Mouse (Mus musculus) forebrain, embryonic 10.5 days (tissue): Measurements from ENCODE around the gene Zfp296. TPM values are rescaled to one million over a fixed set of nuclear protein-coding genes. Genes with fewer than 3 reads are reported as not detected.

Source experiments
- DNase-seq: peaks from one replicate; pipeline ENCODE4 v3.0.0-alpha.2; 2017; ENCODE audit warnings: low spot score; ENCODE audit errors: extremely low spot score
- H3K27ac ChIP-seq: fragments of 300-500 bp; sonication (generic); 2 replicates; pipeline ENCODE4 v1.5.1; 2016; ENCODE audit warnings: mild to moderate bottlenecking
- H3K27me3 ChIP-seq: fragments of 300-500 bp; sonication (generic); 2 replicates; pipeline ENCODE4 v1.6.1; 2016; ENCODE audit warnings: mild to moderate bottlenecking; ENCODE audit not compliant: poor library complexity, severe bottlenecking
- H3K36me3 ChIP-seq: fragments of 300-500 bp; sonication (generic); replicated peaks from 2 replicates; pipeline ENCODE4 v1.6.1; 2016; ENCODE audit warnings: mild to moderate bottlenecking, moderate library complexity
- H3K4me1 ChIP-seq: fragments of 300-500 bp; sonication (generic); 2 replicates; pipeline ENCODE4 v1.6.1; 2016
- H3K4me3 ChIP-seq: fragments of 300-500 bp; sonication (generic); 2 replicates; pipeline ENCODE4 v1.5.1; 2016; ENCODE audit warnings: mild to moderate bottlenecking, moderate library complexity
- H3K9me3 ChIP-seq: fragments of 300-500 bp; sonication (generic); 2 replicates; pipeline ENCODE4 v1.6.1; 2016; ENCODE audit warnings: mild to moderate bottlenecking, moderate library complexity
- WGBS: fragments of 180-500 bp; shearing (Covaris S2); methylation state at CpG from one replicate; pipeline ENCODE4 v1.1.7; 2016; 5-methylcytosine and 5-hydroxymethylcytosine counted together
- polyA plus RNA-seq: library from polyadenylated mRNA; unstranded; fragments of >200 nt; fragmentation: Nextera tagmentation; extraction: Ambion mirVana; gene quantifications from 2 replicates; pipeline ENCODE4 v1.2.1, GENCODE M21; 2016

Zfp296 gene
- polyA plus RNA-seq, 1 experiment from 2014 or later, result 0.47 TPM

DNA sequence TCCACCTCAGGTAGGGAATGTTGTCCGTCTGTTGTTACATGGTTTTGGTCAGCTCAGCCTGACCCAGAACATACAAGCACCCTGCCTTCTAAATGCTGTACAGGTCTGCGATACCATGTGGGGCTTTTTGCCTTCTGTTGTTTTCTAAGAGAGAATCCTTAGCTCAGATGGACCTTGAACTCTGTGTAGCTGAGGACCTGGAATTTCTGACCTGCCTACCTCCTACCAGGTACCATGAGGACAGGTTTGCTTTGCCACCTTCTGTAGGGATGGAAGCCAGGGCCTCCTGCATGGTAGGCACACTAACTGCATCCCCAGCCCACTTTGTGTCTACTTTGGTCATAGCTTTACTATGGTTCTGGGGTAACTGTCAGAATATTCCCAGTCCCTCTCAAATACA, 11.3 kb upstream of the Zfp296 start:
- Histone ChIP-seq H3K4me3 (no peak overlapping the region), H3K27ac (no peak overlapping the region), H3K4me1 (peaks cover 20% of the 10 kb centered on the region), H3K36me3 (peaks cover 63% of the 10 kb centered on the region), H3K27me3 (no peaks in the 10 kb centered on the region), H3K9me3 (peaks cover 9% of the 10 kb centered on the region)
- DNase-seq, result no peak
- 97% methylated on average over 2 of the region's 2 CpGs for WGBS

DNA sequence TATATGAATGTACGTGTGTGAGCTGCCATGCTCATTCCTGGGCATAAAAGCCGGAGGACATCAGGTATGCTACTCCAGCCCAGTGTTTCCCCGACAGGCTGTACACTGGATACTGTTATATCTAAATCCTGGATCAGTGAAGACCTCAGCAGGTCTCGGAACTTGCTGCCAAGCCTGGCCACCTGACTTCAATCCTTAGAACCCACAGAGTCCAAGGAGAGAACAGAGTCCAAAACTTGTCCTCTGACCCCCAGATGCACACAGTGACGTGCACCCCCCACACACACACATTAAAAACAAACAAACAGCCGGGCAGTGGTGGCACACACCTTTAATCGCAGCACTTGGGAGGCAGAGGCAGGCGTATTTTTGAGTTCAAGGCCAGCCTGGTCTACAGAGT, 9.7 kb upstream of the Zfp296 start:
- H3K4me1 ChIP-seq, result peaks cover 26% of the 10 kb centered on the region
- peaks cover 9% of the 10 kb centered on the region for H3K9me3 ChIP-seq
- H3K36me3 ChIP-seq, result peaks cover 68% of the 10 kb centered on the region
- no peak overlapping the region for H3K4me3 ChIP-seq
- 96% methylated on average over 8 of the region's 8 CpGs for WGBS
- H3K27me3 ChIP-seq, result no peaks in the 10 kb centered on the region
- no peak overlapping the region for H3K27ac ChIP-seq
- no peak for DNase-seq

DNA sequence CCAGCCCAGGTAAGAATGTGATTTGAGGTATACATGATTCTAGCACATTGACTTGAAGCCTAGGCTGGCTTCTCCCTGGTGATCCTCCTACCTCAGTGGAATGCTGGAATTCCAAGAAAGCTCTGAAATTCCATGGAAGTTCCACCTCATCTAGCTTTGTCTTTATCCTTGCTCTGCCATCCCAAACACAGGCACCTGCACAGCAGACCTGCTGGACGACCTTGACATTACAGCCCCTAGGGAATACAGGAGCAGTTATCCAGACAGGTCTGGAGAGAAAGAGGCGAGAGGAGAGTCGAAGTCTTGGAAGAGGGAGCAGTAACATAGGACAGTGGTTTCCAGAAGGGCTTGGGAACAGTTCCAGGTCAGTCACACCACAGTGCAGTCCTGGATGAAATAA, 7.4 kb upstream of the Zfp296 start:
- H3K4me3 ChIP-seq, result no peak overlapping the region
- H3K27ac ChIP-seq, result no peak overlapping the region
- peaks cover 57% of the 10 kb centered on the region for H3K36me3 ChIP-seq
- peaks cover 24% of the 10 kb centered on the region for H3K4me1 ChIP-seq
- peaks cover 5% of the 10 kb centered on the region for H3K27me3 ChIP-seq
- WGBS, result 86% methylated on average over 3 of the region's 3 CpGs
- DNase-seq, result no peak
- H3K9me3 ChIP-seq, result peaks cover 3% of the 10 kb centered on the region

DNA sequence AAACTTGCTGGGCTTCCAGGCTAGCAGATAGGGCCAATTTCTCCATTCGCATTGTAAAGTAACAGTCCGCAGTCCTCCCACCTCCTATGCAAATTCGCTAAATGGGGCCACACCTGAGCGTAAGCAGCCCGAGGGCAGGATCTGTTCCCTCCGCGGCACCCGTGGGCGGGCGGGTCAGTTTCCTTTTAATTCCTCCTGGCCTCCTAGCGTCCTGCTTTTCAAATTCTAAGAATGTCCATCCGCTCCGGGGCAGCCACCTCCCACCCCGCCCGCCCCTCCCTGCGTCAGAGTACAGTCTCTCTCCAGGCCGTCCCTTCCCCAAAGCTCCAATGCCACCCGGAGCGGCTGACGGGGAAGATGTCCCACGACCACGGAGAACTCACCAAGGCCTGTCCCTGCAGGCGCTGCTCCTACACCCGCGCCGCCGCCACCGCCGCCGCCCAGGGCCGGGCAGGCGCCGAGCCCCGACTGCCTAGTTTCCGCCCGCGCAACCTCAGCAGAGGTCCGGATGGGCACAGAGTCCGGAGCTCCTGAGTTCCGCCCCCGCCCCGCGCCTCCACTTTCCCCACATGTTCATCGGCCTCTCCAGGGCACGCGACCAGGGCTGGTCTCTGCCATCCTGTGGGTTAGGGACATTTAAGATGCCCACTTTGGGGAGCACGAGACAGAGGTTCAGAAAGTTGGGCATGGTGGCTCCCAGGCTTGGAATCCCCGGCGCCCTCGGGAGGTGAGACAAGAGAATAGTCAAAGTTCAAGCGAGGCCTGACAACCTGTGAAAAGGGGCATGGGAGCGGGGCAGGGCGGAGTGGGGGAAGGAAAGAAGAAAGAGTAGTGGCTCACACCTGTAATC, 3.9 kb upstream of the Zfp296 start:
- Histone ChIP-seq H3K36me3 (peaks cover 31% of the 10 kb centered on the region), H3K4me3 (peak overlapping the region; percentile 82), H3K9me3 (no peaks in the 10 kb centered on the region), H3K27ac (peak overlapping the region; percentile 93), H3K4me1 (peaks cover 40% of the 10 kb centered on the region), H3K27me3 (peaks cover 40% of the 10 kb centered on the region)
- peak; percentile 84 for DNase-seq
- under 1% methylated on average over 53 of the region's 53 CpGs for whole genome bisulfite sequencing

DNA sequence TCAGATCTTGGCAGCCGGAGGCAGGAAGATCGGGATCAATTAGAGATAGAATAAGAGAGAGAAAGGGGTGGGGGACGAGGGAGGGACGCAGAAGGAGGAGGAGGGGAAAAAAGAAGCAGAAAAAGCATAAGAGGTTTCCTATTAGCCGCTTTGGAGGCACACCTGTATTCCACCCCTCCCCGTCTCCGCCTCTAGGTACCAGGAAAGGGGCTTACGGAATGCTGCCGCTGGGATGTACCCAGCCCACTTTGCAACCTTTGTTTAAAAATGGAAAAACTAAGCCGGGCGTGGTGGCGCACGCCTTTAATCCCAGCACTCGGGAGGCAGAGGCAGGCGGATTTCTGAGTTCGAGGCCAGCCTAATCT, 3.3 kb upstream of the Zfp296 start:
- H3K27me3 ChIP-seq, result peaks cover 46% of the 10 kb centered on the region
- H3K4me3 ChIP-seq, result peak overlapping the region; percentile 82
- peak overlapping the region; percentile 93 for H3K27ac ChIP-seq
- no peak for DNase-seq
- WGBS, result 26% methylated on average over 16 of the region's 16 CpGs
- H3K4me1 ChIP-seq, result peaks cover 41% of the 10 kb centered on the region
- no peaks in the 10 kb centered on the region for H3K9me3 ChIP-seq
- peaks cover 26% of the 10 kb centered on the region for H3K36me3 ChIP-seq

DNA sequence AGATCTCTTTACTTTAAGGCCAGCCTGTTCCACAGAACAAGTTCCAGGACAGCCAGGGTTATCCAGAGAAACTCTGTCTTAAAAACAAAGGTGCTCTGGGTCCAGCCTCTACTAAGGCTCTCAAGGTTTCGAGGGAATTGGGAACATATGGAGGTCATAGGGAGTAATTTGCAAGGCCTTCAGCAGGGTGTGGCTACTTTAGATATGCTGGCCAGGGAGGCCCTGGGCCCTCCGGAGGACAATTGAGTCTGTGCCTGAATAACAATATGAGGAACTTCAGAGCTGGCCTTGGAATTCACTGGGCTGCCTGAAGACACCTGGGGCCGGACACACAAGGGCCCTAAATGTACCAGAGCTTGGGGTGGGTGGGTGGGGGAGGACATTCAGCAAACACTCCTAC, 1.5 kb upstream of the Zfp296 start:
- H3K27me3 ChIP-seq, result peaks cover 64% of the 10 kb centered on the region
- no peak for DNase-seq
- H3K36me3 ChIP-seq, result peaks cover 16% of the 10 kb centered on the region
- H3K27ac ChIP-seq, result no peak overlapping the region
- H3K4me3 ChIP-seq, result no peak overlapping the region
- H3K9me3 ChIP-seq, result no peaks in the 10 kb centered on the region
- peaks cover 41% of the 10 kb centered on the region for H3K4me1 ChIP-seq
- 74% methylated on average over 3 of the region's 3 CpGs for WGBS

DNA sequence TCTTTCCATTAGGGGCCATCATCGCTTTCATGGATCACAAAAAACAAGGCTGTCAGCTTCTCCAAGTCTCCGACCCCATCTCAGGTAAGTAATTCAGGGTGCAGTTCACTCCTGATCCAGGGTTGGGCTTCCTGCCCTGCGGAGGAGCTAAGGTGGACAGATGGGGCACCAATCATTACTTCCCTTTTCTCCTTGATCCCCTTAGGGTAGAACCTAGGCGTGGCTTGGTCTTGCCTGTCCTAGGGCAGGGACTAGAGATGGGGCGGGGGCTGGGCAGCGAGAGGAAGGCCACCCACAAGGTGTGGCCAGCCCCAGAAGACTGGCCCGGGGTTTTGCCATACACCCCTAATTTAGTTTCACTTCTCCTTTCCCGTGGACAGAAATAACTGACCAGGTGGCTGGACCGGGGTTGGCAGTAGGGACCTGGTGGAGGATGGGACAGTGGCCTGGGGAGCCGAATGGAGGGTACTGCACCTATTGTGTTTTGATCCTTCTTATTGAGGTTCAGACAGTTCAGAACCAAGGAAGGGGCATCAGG, 859 bp downstream of the Zfp296 start:
- Histone ChIP-seq H3K36me3 (peaks cover 32% of the 10 kb centered on the region), H3K9me3 (no peaks in the 10 kb centered on the region), H3K4me3 (peak overlapping the region; percentile 50), H3K4me1 (peaks cover 25% of the 10 kb centered on the region), H3K27me3 (peaks cover 64% of the 10 kb centered on the region), H3K27ac (no peak overlapping the region)
- WGBS, result 25% methylated on average over 10 of the region's 10 CpGs
- no peak for DNase-seq

DNA sequence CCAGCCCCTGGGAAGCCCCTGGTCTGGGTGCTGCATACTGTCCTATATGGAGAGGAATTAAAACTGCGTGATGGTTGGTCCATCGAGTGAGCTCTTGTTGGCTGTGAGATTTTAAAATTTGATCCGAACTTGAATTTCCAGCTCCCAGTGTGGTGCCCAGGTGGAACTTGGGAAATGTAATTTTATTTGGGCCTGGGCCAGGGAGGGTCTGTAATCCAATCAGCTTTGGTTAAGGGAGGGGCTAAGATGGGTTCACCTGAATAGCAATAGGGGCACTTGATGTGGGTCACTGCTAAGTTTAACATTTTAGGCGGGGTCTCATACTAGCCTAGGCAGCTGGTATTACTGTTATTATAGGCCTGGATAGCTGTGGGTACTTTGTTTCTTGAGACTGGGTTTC, 1.3 kb downstream of the Zfp296 start:
- peaks cover 64% of the 10 kb centered on the region for H3K27me3 ChIP-seq
- no peak for DNase-seq
- 58% methylated on average over 4 of the region's 4 CpGs for WGBS

DNA sequence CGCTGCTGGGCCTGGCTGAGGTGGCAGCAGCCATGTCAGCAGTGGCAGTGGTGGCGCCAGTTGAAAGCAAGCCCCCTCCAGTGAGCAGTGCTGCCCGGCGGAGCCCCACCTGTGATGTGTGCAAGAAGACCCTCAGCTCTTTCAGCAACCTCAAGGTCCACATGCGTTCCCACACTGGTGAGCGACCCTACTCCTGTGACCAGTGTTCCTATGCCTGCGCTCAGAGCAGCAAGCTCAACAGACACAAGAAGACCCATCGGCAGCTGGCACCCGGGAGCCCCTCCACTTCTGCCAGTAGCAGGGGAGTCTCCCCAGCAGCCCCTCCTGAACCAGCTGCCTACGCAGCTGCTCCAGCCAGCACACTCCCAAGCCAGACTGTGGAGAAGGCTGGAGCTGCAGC, 2.7 kb downstream of the Zfp296 start:
- no peak overlapping the region for H3K4me3 ChIP-seq
- no peak for DNase-seq
- peaks cover 57% of the 10 kb centered on the region for H3K27me3 ChIP-seq
- WGBS, result 86% methylated on average over 10 of the region's 10 CpGs
- H3K27ac ChIP-seq, result no peak overlapping the region
- H3K4me1 ChIP-seq, result peaks cover 17% of the 10 kb centered on the region
- H3K9me3 ChIP-seq, result no peaks in the 10 kb centered on the region
- H3K36me3 ChIP-seq, result peaks cover 50% of the 10 kb centered on the region

More for the DNA sequence above, 1.3 kb downstream of the Zfp296 start:
- H3K9me3 ChIP-seq, result no peaks in the 10 kb centered on the region
- peaks cover 22% of the 10 kb centered on the region for H3K4me1 ChIP-seq
- no peak overlapping the region for H3K27ac ChIP-seq
- peaks cover 37% of the 10 kb centered on the region for H3K36me3 ChIP-seq
- no peak overlapping the region; the same call in 1 of the 2 replicates for H3K4me3 ChIP-seq

DNA sequence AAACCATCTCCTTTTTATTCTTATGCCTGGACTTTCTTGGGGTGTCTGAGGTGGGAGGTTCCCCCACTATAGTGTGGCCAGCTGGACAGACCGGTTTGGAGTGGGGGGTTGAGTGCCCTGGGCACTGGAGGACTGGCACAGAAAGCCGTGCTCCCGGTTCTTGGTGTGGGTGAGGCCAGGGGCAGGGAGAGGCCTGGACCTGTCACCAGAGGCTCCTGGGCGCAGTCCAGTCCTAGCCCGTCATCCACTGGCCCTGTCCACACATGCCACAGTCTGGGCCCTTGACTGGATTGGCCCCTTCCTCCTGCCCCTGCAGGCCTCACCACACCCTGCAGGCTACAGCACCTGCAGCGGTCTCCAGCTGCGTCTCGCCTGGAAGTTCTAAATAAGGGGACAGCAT, 3.5 kb downstream of the Zfp296 start:
- H3K4me3 ChIP-seq, result no peak overlapping the region
- 90% methylated on average over 8 of the region's 8 CpGs for WGBS
- H3K4me1 ChIP-seq, result peaks cover 17% of the 10 kb centered on the region
- no peak overlapping the region for H3K27ac ChIP-seq
- H3K27me3 ChIP-seq, result peaks cover 48% of the 10 kb centered on the region
- no peak for DNase-seq
- H3K9me3 ChIP-seq, result no peaks in the 10 kb centered on the region
- H3K36me3 ChIP-seq, result peaks cover 59% of the 10 kb centered on the region

DNA sequence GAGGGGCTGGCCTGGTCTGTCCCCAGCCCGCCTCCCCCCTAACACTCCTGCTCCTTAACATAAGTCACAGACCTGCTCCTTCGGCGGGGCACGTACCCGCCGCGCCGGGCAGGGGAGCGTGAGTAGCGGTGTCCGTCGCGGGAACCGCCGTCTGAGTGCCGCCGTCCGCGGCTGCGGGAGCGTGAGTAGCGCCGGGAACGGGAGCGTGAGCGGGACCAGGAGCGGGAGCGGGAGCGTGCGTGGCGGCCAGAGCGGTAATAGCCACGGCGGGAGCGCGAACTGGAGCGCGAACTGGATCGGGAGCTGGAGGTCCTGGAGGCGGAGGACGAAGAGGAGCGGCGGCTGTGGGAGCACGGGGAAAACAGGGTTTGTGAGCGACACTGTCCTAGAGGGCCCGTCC, 9.2 kb downstream of the Zfp296 start:
- H3K9me3 ChIP-seq, result no peaks in the 10 kb centered on the region
- DNase-seq, result no peak
- H3K27me3 ChIP-seq, result no peaks in the 10 kb centered on the region
- peaks cover 100% of the 10 kb centered on the region for H3K36me3 ChIP-seq
- H3K27ac ChIP-seq, result no peak overlapping the region
- no peak overlapping the region for H3K4me3 ChIP-seq
- WGBS, result 78% methylated on average over 46 of the region's 46 CpGs
- H3K4me1 ChIP-seq, result no peaks in the 10 kb centered on the region

DNA sequence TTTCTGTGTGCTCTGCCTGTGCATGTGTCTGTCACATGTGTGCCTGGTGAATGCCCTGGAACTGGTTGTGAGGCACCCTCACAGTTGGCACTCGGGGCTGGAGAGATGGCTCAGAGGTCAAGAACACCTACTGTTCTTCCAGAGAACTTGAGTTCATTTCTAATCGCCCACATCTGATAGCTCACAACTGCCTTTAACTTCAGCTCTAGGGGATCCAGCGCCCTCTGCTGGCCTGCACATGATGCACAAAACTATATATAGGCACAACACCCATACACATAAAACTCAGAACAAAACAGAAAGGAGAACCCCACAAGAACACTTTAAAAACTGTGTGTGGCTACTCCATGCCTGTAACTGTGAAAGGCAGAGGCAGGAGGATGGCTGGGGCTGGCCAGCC, 12.1 kb downstream of the Zfp296 start:
- no peaks in the 10 kb centered on the region for H3K27me3 ChIP-seq
- no peaks in the 10 kb centered on the region for H3K9me3 ChIP-seq
- peaks cover 100% of the 10 kb centered on the region for H3K36me3 ChIP-seq
- WGBS, result 60% methylated on average over 3 of the region's 3 CpGs
- no peak overlapping the region for H3K4me3 ChIP-seq
- DNase-seq, result peak; percentile 38
- no peak overlapping the region for H3K27ac ChIP-seq
- H3K4me1 ChIP-seq, result no peaks in the 10 kb centered on the region

DNA sequence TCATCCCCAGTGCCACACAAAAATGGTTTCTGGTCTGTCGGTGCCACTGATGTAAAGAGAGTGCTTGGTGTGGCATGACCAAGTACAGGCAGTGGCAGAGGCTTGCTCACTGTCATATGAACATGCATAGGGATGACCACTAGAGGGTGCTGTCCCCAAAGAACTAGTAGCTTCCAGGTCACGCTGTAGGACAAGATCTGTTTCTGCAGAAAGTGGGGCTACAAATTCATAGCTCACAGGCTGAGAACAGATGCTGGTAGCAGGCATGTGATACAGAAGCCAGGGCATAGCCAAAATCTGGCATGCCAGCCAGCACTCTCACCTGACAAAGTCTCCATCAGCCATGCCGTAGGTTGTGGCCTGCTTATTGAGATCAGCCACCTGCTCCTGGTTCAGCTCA, 12.8 kb downstream of the Zfp296 start:
- Histone ChIP-seq H3K27ac (no peak overlapping the region), H3K4me3 (no peak overlapping the region; the same call in 1 of the 2 replicates), H3K27me3 (no peaks in the 10 kb centered on the region), H3K9me3 (no peaks in the 10 kb centered on the region), H3K4me1 (no peaks in the 10 kb centered on the region), H3K36me3 (peaks cover 100% of the 10 kb centered on the region)
- WGBS, result 75% methylated on average over 3 of the region's 3 CpGs
- peak; percentile 60 for DNase-seq
